Mouse (Mus musculus) CD4-positive helper T cell, adult 2 months (primary cell): ENCODE measurements around the gene Gm17581.
A peak's percentile ranks its signal among the peaks of the same experiment; 100 is the strongest.
"Not testable (repeated sequence)": the region's sequence is repeated elsewhere in the genome, so short reads cannot be mapped to it uniquely, and the experiment has no call there.

Source experiments
- DNase-seq: peaks from one replicate; pipeline ENCODE4 v3.0.0-alpha.2; 2012; ENCODE audit warnings: low read depth, missing footprints, low spot score

Gene Gm17581

GRCm38 (mm10) chr2:155737803-155738202 is 2.1 kb upstream of the Gm17581 start:
- no peak for DNase-seq

- DNase-seq: no peak
Observed at GRCm38 (mm10) chr2:155736936-155737335, 1.3 kb upstream of the Gm17581 start.

- DNase-seq: no peak
Observed at GRCm38 (mm10) chr2:155735080-155735479, 586 bp downstream of the Gm17581 start.

GRCm38 (mm10) chr2:155729158-155729645 is 6.5 kb downstream of the Gm17581 start, which contains the start of gene Edem2:
TSS of gene Edem2 (minus strand) at chr2:155729475.
- peak; percentile 95 for DNase-seq

GRCm38 (mm10) chr2:155728742-155729141 is 6.9 kb downstream of the Gm17581 start:
- DNase-seq: no peak

GRCm38 (mm10) chr2:155727764-155728395 is 7.8 kb downstream of the Gm17581 start:
- DNase-seq: no peak

- no peak for DNase-seq
Observed at GRCm38 (mm10) chr2:155726302-155726701, 9.4 kb downstream of the Gm17581 start.

- DNase-seq: no peak
Observed at GRCm38 (mm10) chr2:155724526-155724925, 11.1 kb downstream of the Gm17581 start.

- no peak for DNase-seq
Observed at GRCm38 (mm10) chr2:155724036-155724435, 11.6 kb downstream of the Gm17581 start.

- peak; percentile 26 for DNase-seq
Observed at GRCm38 (mm10) chr2:155720585-155720984, 15.1 kb downstream of the Gm17581 start.

- DNase-seq: no peak
Observed at GRCm38 (mm10) chr2:155717082-155717990, 18.3 kb downstream of the Gm17581 start.

GRCm38 (mm10) chr2:155710557-155710956 is 25.1 kb downstream of the Gm17581 start:
- no peak for DNase-seq

- DNase-seq: no peak
Observed at GRCm38 (mm10) chr2:155707251-155707650, 28.4 kb downstream of the Gm17581 start.

- DNase-seq: no peak
Observed at GRCm38 (mm10) chr2:155703630-155704029, 32.0 kb downstream of the Gm17581 start.

- DNase-seq: no peak
Observed at GRCm38 (mm10) chr2:155701399-155701919, 34.2 kb downstream of the Gm17581 start.

GRCm38 (mm10) chr2:155698443-155698842 is 37.2 kb downstream of the Gm17581 start:
- DNase-seq: not testable (repeated sequence)

GRCm38 (mm10) chr2:155696851-155697250 is 38.8 kb downstream of the Gm17581 start:
- DNase-seq: peak; percentile 36

GRCm38 (mm10) chr2:155696091-155696558 is 39.5 kb downstream of the Gm17581 start:
- peak; percentile 83 for DNase-seq

GRCm38 (mm10) chr2:155695316-155695715 is 40.4 kb downstream of the Gm17581 start:
- no peak for DNase-seq

GRCm38 (mm10) chr2:155694564-155694963 is 41.1 kb downstream of the Gm17581 start:
- DNase-seq: no peak

- DNase-seq: no peak
Observed at GRCm38 (mm10) chr2:155693136-155693535, 42.5 kb downstream of the Gm17581 start.
